Comparison of ENCODE assay signal across 8 mouse cellular contexts in the genomic region with DNA sequence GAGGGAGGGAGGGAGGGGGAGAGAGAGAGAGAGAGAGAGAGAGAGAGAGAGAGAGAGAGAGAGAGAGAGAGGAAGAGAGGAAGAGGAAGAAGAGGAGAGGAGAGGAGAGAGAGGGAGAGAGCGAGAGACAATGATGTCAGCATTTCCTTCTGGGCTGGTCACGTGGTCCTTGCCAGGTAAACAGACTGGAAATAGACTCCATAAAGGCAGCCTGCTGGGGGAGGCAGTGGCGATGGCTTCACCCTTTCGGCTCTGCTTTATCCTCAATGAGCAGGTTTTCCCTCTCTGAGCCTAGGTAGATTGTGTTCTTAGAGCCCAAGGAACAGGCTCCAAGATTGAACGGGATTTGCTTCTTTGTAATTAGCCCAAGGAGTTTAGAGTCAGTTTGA.
DNase-seq lines count a peak whose midpoint lies in the region; ATAC-seq and TF ChIP-seq lines count a peak whose summit lies in the region.

No protein-coding gene starts in this region.

- no peak overlapping the region for H3K9ac ChIP-seq in embryonic facial prominence, embryonic 15.5 days
- 0 out of 2 replicates have a peak overlapping the region, but pooled peaks have one; percentile 20 for H3K9ac ChIP-seq in midbrain, postnatal 0 days (replicated peaks; ENCODE audit: low read length, poor library complexity, severe bottlenecking)

- 0 out of 2 replicates have a peak, but pooled peaks have one; percentile 8 for TF ChIP-seq CTCF in midbrain, postnatal 0 days (IDR thresholded peaks at IDR 0.05)

- peaks cover 27% of the 10 kb centered on the region for H3K27me3 ChIP-seq in embryonic facial prominence, embryonic 15.5 days
- peaks cover 56% of the 10 kb centered on the region for H3K27me3 ChIP-seq in limb, embryonic 10.5 days (ENCODE audit: low read depth, poor library complexity, severe bottlenecking)
- H3K27me3 ChIP-seq in midbrain, postnatal 0 days (ENCODE audit: insufficient read depth, low read length), result no peaks in the 10 kb centered on the region; the same call in 1 of the 2 replicates

- no peaks in the 10 kb centered on the region for H3K36me3 ChIP-seq in embryonic facial prominence, embryonic 15.5 days
- no peaks in the 10 kb centered on the region for H3K36me3 ChIP-seq in limb, embryonic 10.5 days
- H3K36me3 ChIP-seq in midbrain, postnatal 0 days (ENCODE audit: insufficient read depth, low read length), result no peaks in the 10 kb centered on the region

- H3K4me3 ChIP-seq in embryonic facial prominence, embryonic 15.5 days (replicated peaks), result peak overlapping the region; percentile 25
- peak overlapping the region; percentile 48 for H3K4me3 ChIP-seq in limb, embryonic 10.5 days
- H3K4me3 ChIP-seq in midbrain, postnatal 0 days (ENCODE audit: low read depth, low read length), result peak overlapping the region; percentile 5; the same call in 1 of the 2 replicates

- H3K4me1 ChIP-seq in embryonic facial prominence, embryonic 15.5 days, result peaks cover 35% of the 10 kb centered on the region
- H3K4me1 ChIP-seq in limb, embryonic 10.5 days, result peaks cover 55% of the 10 kb centered on the region
- peaks cover 6% of the 10 kb centered on the region; the same call in 1 of the 2 replicates for H3K4me1 ChIP-seq in midbrain, postnatal 0 days (ENCODE audit: insufficient read depth, low read length)

- WGBS in embryonic facial prominence, embryonic 15.5 days, result 13% methylated on average over 5 of the region's 5 CpGs
- 5% methylated on average over 5 of the region's 5 CpGs for WGBS in limb, embryonic 10.5 days
- 4% methylated on average over 5 of the region's 5 CpGs for WGBS in midbrain, postnatal 0 days

- ATAC-seq in embryonic facial prominence, embryonic 15.5 days (ENCODE audit: insufficient number of reproducible peaks, low FRiP score, low TSS enrichment, low read depth), result no peak
- ATAC-seq in midbrain, postnatal 0 days (ENCODE audit: low FRiP score), result peak; percentile 65

- no peaks in the 10 kb centered on the region for H3K9me3 ChIP-seq in embryonic facial prominence, embryonic 15.5 days (replicated peaks)
- no peaks in the 10 kb centered on the region for H3K9me3 ChIP-seq in limb, embryonic 10.5 days (replicated peaks)
- H3K9me3 ChIP-seq in midbrain, postnatal 0 days (ENCODE audit: low read length), result no peaks in the 10 kb centered on the region

- DNase-seq in lung, adult 18-20 months, result peak; percentile 40 to 58
- no peak for DNase-seq in lung, postnatal 25 days (ENCODE audit: low spot score)
- DNase-seq in limb, embryonic 10.5 days (ENCODE audit: low spot score), result peak; percentile 58
- peak; percentile 61 for DNase-seq in midbrain, postnatal 0 days (ENCODE audit: low spot score)
- DNase-seq in MN1 (ENCODE audit: low spot score), result no peak
- DNase-seq in right cerebral cortex, postnatal 14 days, result no peak
- no peak for DNase-seq in right cerebral cortex, adult 2 months (ENCODE audit: low spot score in 2 of 2)

- no peak overlapping the region for H3K27ac ChIP-seq in embryonic facial prominence, embryonic 15.5 days (replicated peaks)
- H3K27ac ChIP-seq in limb, embryonic 10.5 days, result peak overlapping the region; percentile 69
- peak overlapping the region; percentile 82 for H3K27ac ChIP-seq in midbrain, postnatal 0 days (ENCODE audit: low read depth, low read length)

- H3K4me2 ChIP-seq in embryonic facial prominence, embryonic 15.5 days (replicated peaks), result peak overlapping the region; percentile 52
- H3K4me2 ChIP-seq in midbrain, postnatal 0 days (ENCODE audit: low read depth, low read length, poor library complexity, severe bottlenecking), result peak overlapping the region; percentile 42

Comparison
In these comparisons a context has a peak if more than half of its experiments do, and no peak if none do; other contexts are left out.
1. DNase-seq: peak in lung, adult 18-20 months (2 of 2), limb, embryonic 10.5 days (single experiment) and midbrain, postnatal 0 days (single experiment); none in lung, postnatal 25 days (single experiment), MN1 (single experiment), right cerebral cortex, postnatal 14 days (single experiment) and right cerebral cortex, adult 2 months (0 of 2).
2. Peak in every context shown above with its lines, with median percentiles within 50 percentile points of each other: H3K4me3 ChIP-seq.